Mouse (Mus musculus) lung, postnatal 14 days (tissue): ENCODE data around the gene Foxd4.
"Not testable (repeated sequence)": the region's sequence is repeated elsewhere in the genome, so short reads cannot be mapped to it uniquely, and the experiment has no call there.

Source experiments
- DNase-seq: peaks from one replicate; pipeline ENCODE4 v3.0.0; 2021

Foxd4 gene

GRCm38 (mm10) chr19:24900581-24901220, at the start of gene Foxd4:
Gene Foxd4 (minus strand): TSS chr19:24901197.
- DNase-seq = no peak

- no peak for DNase-seq
Measured at GRCm38 (mm10) chr19:24945521-24946262, 44.7 kb upstream of the Foxd4 start.

GRCm38 (mm10) chr19:24937084-24937483, 36.1 kb upstream of the Foxd4 start:
- DNase-seq = no peak

GRCm38 (mm10) chr19:24929041-24929440, 28.0 kb upstream of the Foxd4 start:
- no peak for DNase-seq

GRCm38 (mm10) chr19:24920866-24921265, 19.9 kb upstream of the Foxd4 start:
- DNase-seq = no peak

- no peak for DNase-seq
Measured at GRCm38 (mm10) chr19:24908385-24909155, 7.6 kb upstream of the Foxd4 start.

GRCm38 (mm10) chr19:24907655-24908054, 6.7 kb upstream of the Foxd4 start:
- no peak for DNase-seq

- no peak for DNase-seq
Measured at GRCm38 (mm10) chr19:24902821-24903220, 1.8 kb upstream of the Foxd4 start.

GRCm38 (mm10) chr19:24902256-24902655, 1.3 kb upstream of the Foxd4 start:
- no peak for DNase-seq

GRCm38 (mm10) chr19:24901666-24902065, 669 bp upstream of the Foxd4 start:
- DNase-seq = no peak

GRCm38 (mm10) chr19:24899578-24900544, 1.1 kb downstream of the Foxd4 start:
- no peak for DNase-seq

GRCm38 (mm10) chr19:24898737-24899577, 2.0 kb downstream of the Foxd4 start:
- no peak for DNase-seq

GRCm38 (mm10) chr19:24897896-24898736, 2.9 kb downstream of the Foxd4 start:
- DNase-seq = no peak

- no peak for DNase-seq
Measured at GRCm38 (mm10) chr19:24897006-24897895, 3.7 kb downstream of the Foxd4 start.

- DNase-seq = no peak
Measured at GRCm38 (mm10) chr19:24896536-24896935, 4.5 kb downstream of the Foxd4 start.

- no peak for DNase-seq
Measured at GRCm38 (mm10) chr19:24886888-24887287, 14.1 kb downstream of the Foxd4 start.

GRCm38 (mm10) chr19:24885504-24885903, 15.5 kb downstream of the Foxd4 start:
- DNase-seq = peak; percentile 64

- DNase-seq = no peak
Measured at GRCm38 (mm10) chr19:24881237-24881636, 19.8 kb downstream of the Foxd4 start.

- DNase-seq = not testable (repeated sequence)
Measured at GRCm38 (mm10) chr19:24875129-24875870, 25.7 kb downstream of the Foxd4 start, which contains the start of gene Gm10053. Gene Gm10053 (plus strand): TSS chr19:24875686.
